Mouse (Mus musculus): ENCODE data around the gene Scn11a. TPM values are rescaled to one million over a fixed set of nuclear protein-coding genes. Genes with fewer than 3 reads are reported as not detected.

Scn11a gene
- total and polyA plus RNA-seq, 3 experiments, result 0.13 to 0.54 (median 0.13) TPM

DNA sequence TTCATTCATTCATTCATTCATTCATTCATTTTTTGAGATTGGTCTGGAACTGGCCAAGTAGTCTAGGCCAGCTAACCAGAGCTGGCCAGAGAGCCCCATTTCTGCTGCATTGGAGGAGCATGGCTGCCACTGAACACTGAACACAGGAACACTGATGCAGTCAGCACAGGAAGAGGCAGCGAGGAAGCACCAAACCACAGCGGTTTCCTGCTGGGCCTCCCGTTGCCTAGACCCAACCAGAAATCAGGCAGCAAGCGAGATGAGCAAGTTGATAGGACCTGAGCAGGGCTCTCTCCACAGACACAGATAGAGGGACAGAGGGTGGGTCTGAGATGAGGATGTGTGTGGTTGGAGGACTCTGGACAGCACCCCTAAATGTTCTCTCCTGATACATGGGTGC is 81.4 kb downstream of the Scn11a start:
- no peak overlapping the region for H3K27ac ChIP-seq (ENCODE audit: insufficient read depth, low read depth)
- H3K4me2 ChIP-seq (ENCODE audit: insufficient read depth, low read depth, poor library complexity, severe bottlenecking), result peak overlapping the region; percentile 30
- no peaks in the 10 kb centered on the region for H3K79me2 ChIP-seq (replicated peaks; ENCODE audit: control insufficient read depth, extremely low read depth, insufficient read depth, poor library complexity, severe bottlenecking)
- H3K4me1 ChIP-seq (ENCODE audit: control insufficient read depth in 1 of 2, insufficient read depth in 2 of 2), result peaks cover 14 to 38% of the 10 kb centered on the region in 2 experiments
- no peak overlapping the region for H3K9ac ChIP-seq (ENCODE audit: insufficient read depth, low read depth)
- no peaks in the 10 kb centered on the region for H3K9me3 ChIP-seq (replicated peaks; ENCODE audit: low read length)
- dilution Hi-C loops (cut with MboI; ENCODE audit: extremely low pct_ligation_motif_present, extremely low pct_unique_long_range_greater_than_20kb, low sequenced_read_pairs) (no loop called here), in situ Hi-C loops (cut with MboI; ENCODE audit: low pct_ligation_motif_present, low pct_unique_long_range_greater_than_20kb, low sequenced_read_pairs) (no loop called here)
- DNase-seq (ENCODE audit: extremely low read depth), result peak; percentile 74
- H3K36me3 ChIP-seq (replicated peaks in 1 of 2; ENCODE audit: control insufficient read depth in 1 of 2, insufficient read depth in 1 of 2, low read length in 1 of 2), result no peaks in the 10 kb centered on the region
- peaks cover 5% of the 10 kb centered on the region for H3K27me3 ChIP-seq (replicated peaks)
- peak; percentile 43; the same call in 1 of the 2 replicates for TF ChIP-seq EP300 (IDR thresholded peaks at IDR 0.05; ENCODE audit: low read length)
- no peak for TF ChIP-seq NELFE (IDR thresholded peaks at IDR 0.05; ENCODE audit: low read depth, low read length)
- H3K4me3 ChIP-seq (replicated peaks in 1 of 3; ENCODE audit: low read depth in 2 of 3, low read length in 2 of 3, poor library complexity in 1 of 3), result peak overlapping the region in 1 of 3 experiments; percentile 37

DNA sequence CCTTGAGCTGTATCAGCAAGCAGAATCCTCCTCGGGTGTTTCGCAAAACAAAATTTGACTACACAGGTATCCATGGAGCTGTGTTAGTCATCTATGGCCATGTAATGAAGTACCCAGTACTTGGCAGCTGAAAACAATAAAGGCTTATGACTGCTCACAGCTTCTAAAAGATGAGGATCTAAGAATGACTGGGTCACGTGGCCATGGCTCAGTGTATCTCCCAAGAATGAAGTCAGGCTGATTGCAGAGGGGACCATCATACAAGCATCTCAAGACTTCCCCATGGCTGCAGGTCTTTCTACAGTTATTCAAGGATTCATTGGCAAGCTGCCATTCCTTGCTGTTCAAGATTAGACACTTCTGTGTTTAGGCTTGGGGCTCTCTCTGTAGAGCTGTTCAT is 81.9 kb downstream of the Scn11a start:
- Histone ChIP-seq H3K27me3 (replicated peaks) (peaks cover 6% of the 10 kb centered on the region), H3K4me2 (ENCODE audit: insufficient read depth, low read depth, poor library complexity, severe bottlenecking) (no peak overlapping the region), H3K9ac (ENCODE audit: insufficient read depth, low read depth) (no peak overlapping the region), H3K9me3 (replicated peaks; ENCODE audit: low read length) (no peaks in the 10 kb centered on the region), H3K27ac (ENCODE audit: insufficient read depth, low read depth) (no peak overlapping the region), H3K4me3 (replicated peaks in 1 of 3; ENCODE audit: low read depth in 2 of 3, low read length in 2 of 3, poor library complexity in 1 of 3) (no peak overlapping the region), H3K79me2 (replicated peaks; ENCODE audit: control insufficient read depth, extremely low read depth, insufficient read depth, poor library complexity, severe bottlenecking) (no peaks in the 10 kb centered on the region), H3K4me1 (ENCODE audit: control insufficient read depth in 1 of 2, insufficient read depth in 2 of 2) (peaks cover 14 to 38% of the 10 kb centered on the region in 2 experiments), H3K36me3 (replicated peaks in 1 of 2; ENCODE audit: control insufficient read depth in 1 of 2, insufficient read depth in 1 of 2, low read length in 1 of 2) (no peaks in the 10 kb centered on the region)
- DNase-seq (ENCODE audit: extremely low read depth), result no peak
- in situ Hi-C loops (cut with MboI; ENCODE audit: low pct_ligation_motif_present, low pct_unique_long_range_greater_than_20kb, low sequenced_read_pairs), result no loop called here
- no peak for TF ChIP-seq ELF1 (IDR thresholded peaks at IDR 0.05; ENCODE audit: low read depth, low read length)
- TF ChIP-seq MYC (IDR thresholded peaks at IDR 0.05; ENCODE audit: low read depth, low read length), result no peak
- no peak for TF ChIP-seq ETS1 (conservative IDR thresholded peaks at IDR 0.05; ENCODE audit: low read depth, low read length)
- no peak for TF ChIP-seq IRF4 (IDR thresholded peaks at IDR 0.05; ENCODE audit: low read depth, low read length)
- no peak for TF ChIP-seq ZNF384 (IDR thresholded peaks at IDR 0.05; ENCODE audit: low read depth, low read length)
- TF ChIP-seq USF1 (IDR thresholded peaks at IDR 0.05; ENCODE audit: low read depth, low read length), result peak; percentile 40
- no peak for TF ChIP-seq E2F4 (IDR thresholded peaks at IDR 0.05; ENCODE audit: insufficient replicate concordance, low read depth, low read length)
- TF ChIP-seq JUND (conservative IDR thresholded peaks at IDR 0.05; ENCODE audit: low read depth, low read length), result no peak
- 0 out of 2 replicates have a peak, but pooled peaks have one; percentile 24 for TF ChIP-seq USF2 (conservative IDR thresholded peaks at IDR 0.05; ENCODE audit: low read depth, low read length)
- TF ChIP-seq KAT2A (IDR thresholded peaks at IDR 0.05; ENCODE audit: insufficient replicate concordance, low read length), result no peak
- dilution Hi-C loops (cut with MboI; ENCODE audit: extremely low pct_ligation_motif_present, extremely low pct_unique_long_range_greater_than_20kb, low sequenced_read_pairs), result no loop called here

DNA sequence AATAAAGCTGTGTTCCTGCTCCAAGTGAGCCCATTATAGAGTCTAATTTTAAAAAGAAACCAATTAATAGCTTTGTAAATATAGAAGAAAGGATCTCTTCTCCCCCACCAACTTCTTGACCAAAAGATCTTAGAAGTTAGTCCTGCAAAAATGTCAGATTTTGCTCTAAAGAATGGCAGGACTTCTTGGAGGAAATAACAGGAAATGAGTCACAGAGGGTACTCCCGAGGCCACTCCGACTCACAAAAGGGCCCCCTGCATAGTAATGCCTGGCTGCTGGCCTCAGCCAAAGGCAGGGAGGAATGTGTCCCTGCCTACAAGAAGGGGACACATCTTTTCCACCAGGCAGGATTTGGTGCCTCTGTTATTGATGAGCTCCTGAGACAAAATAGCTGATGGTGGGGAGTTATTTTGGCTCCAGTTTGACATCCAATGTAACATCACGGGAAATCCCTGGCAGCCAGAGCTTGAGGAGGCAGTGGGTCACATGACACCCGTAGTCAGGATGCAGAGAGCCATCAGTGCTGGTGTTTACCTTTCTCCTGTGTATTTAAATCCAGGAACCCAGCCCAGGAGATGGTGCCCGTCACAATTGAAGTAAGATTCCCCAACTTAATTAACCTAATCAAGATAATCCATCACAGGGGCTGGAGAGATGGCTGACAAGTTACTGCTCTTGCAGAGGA is 84.0 kb downstream of the Scn11a start:
- no peaks in the 10 kb centered on the region for H3K9me3 ChIP-seq (replicated peaks; ENCODE audit: low read length)
- H3K27ac ChIP-seq (ENCODE audit: insufficient read depth, low read depth), result no peak overlapping the region
- TF ChIP-seq NELFE (IDR thresholded peaks at IDR 0.05; ENCODE audit: low read depth, low read length) (no peak), USF2 (conservative IDR thresholded peaks at IDR 0.05; ENCODE audit: low read depth, low read length) (no peak), MAX (IDR thresholded peaks at IDR 0.05; ENCODE audit: low read length) (no peak)
- H3K79me2 ChIP-seq (replicated peaks; ENCODE audit: control insufficient read depth, extremely low read depth, insufficient read depth, poor library complexity, severe bottlenecking), result no peaks in the 10 kb centered on the region
- peaks cover 15% of the 10 kb centered on the region for H3K27me3 ChIP-seq (replicated peaks)
- no peak overlapping the region for H3K4me2 ChIP-seq (ENCODE audit: insufficient read depth, low read depth, poor library complexity, severe bottlenecking)
- DNase-seq (ENCODE audit: extremely low read depth), result no peak
- in situ Hi-C loops (cut with MboI; ENCODE audit: low pct_ligation_motif_present, low pct_unique_long_range_greater_than_20kb, low sequenced_read_pairs), result no loop called here
- H3K36me3 ChIP-seq (replicated peaks in 1 of 2; ENCODE audit: control insufficient read depth in 1 of 2, insufficient read depth in 1 of 2, low read length in 1 of 2), result no peaks in the 10 kb centered on the region
- H3K4me1 ChIP-seq (ENCODE audit: control insufficient read depth in 1 of 2, insufficient read depth in 2 of 2), result peaks cover 14 to 38% of the 10 kb centered on the region in 2 experiments
- dilution Hi-C loops (cut with MboI; ENCODE audit: extremely low pct_ligation_motif_present, extremely low pct_unique_long_range_greater_than_20kb, low sequenced_read_pairs), result no loop called here
- no peak overlapping the region for H3K9ac ChIP-seq (ENCODE audit: insufficient read depth, low read depth)
- H3K4me3 ChIP-seq (replicated peaks in 1 of 3; ENCODE audit: low read depth in 2 of 3, low read length in 2 of 3, poor library complexity in 1 of 3), result no peak overlapping the region

Measured in CH12.LX (cell line).